Mouse (Mus musculus): ENCODE measurements around the gene Cyp2a22. TPM values are rescaled to one million over a fixed set of nuclear protein-coding genes. Genes with fewer than 3 reads are reported as not detected.
"Not testable (repeated sequence)": the region's sequence is repeated elsewhere in the genome, so short reads cannot be mapped to it uniquely, and the experiment has no call there.

Gene Cyp2a22
- not detected for total RNA-seq (2021)

- no peak for DNase-seq (ENCODE audit: extremely low spot score in 1 of 2, low spot score in 1 of 2)
Measured at GRCm38 (mm10) chr7:26939262-26939661, at the start of gene Cyp2a22. Gene Cyp2a22, minus strand, starts transcription at chr7:26939384.

GRCm38 (mm10) chr7:26983151-26983550 lies 44.0 kb upstream of the Cyp2a22 start:
- not testable (repeated sequence) for DNase-seq (ENCODE audit: extremely low spot score in 1 of 2, low spot score in 1 of 2)

GRCm38 (mm10) chr7:26982551-26982950 lies 43.4 kb upstream of the Cyp2a22 start:
- no peak for DNase-seq (ENCODE audit: extremely low spot score in 1 of 2, low spot score in 1 of 2)

GRCm38 (mm10) chr7:26981937-26982336 lies 42.8 kb upstream of the Cyp2a22 start:
- DNase-seq (ENCODE audit: extremely low spot score in 1 of 2, low spot score in 1 of 2) = not testable (repeated sequence)

- not testable (repeated sequence) for DNase-seq (ENCODE audit: extremely low spot score in 1 of 2, low spot score in 1 of 2)
Measured at GRCm38 (mm10) chr7:26981464-26981863, 42.3 kb upstream of the Cyp2a22 start.

- DNase-seq (ENCODE audit: extremely low spot score in 1 of 2, low spot score in 1 of 2) = not testable (repeated sequence)
Measured at GRCm38 (mm10) chr7:26962371-26962770, 23.2 kb upstream of the Cyp2a22 start.

- DNase-seq (ENCODE audit: extremely low spot score in 1 of 2, low spot score in 1 of 2) = not testable (repeated sequence)
Measured at GRCm38 (mm10) chr7:26953306-26953705, 14.1 kb upstream of the Cyp2a22 start.

- DNase-seq (ENCODE audit: extremely low spot score in 1 of 2, low spot score in 1 of 2) = not testable (repeated sequence)
Measured at GRCm38 (mm10) chr7:26952671-26953070, 13.5 kb upstream of the Cyp2a22 start.

- not testable (repeated sequence) for DNase-seq (ENCODE audit: extremely low spot score in 1 of 2, low spot score in 1 of 2)
Measured at GRCm38 (mm10) chr7:26941320-26941925, 2.2 kb upstream of the Cyp2a22 start.

- not testable (repeated sequence) for DNase-seq (ENCODE audit: extremely low spot score in 1 of 2, low spot score in 1 of 2)
Measured at GRCm38 (mm10) chr7:26917114-26917513, 22.1 kb downstream of the Cyp2a22 start.

Other genes starting within 250 kb of the Cyp2a22 start
- gene Cyp2b19, start 182.2 kb downstream of the Cyp2a22 start, total RNA-seq (2021) = not detected
- gene Cyp2g1, start 130.5 kb downstream of the Cyp2a22 start, total RNA-seq (2021) = not detected
- not detected for gene Cyp2a5, start 104.1 kb downstream of the Cyp2a22 start, total RNA-seq (2021)
- gene Cyp2a12, start 89.7 kb upstream of the Cyp2a22 start, total RNA-seq (2021) = not detected
- gene Cyp2f2, start 180.5 kb upstream of the Cyp2a22 start, total RNA-seq (2021) = under 1 TPM in 1 of 2 experiments, not detected in 1; 0.20 TPM
- gene Cyp2t4, start 214.3 kb upstream of the Cyp2a22 start, total RNA-seq (2021) = not detected
- gene Egln2, start 227.4 kb upstream of the Cyp2a22 start, total RNA-seq (2021) = 10 to 100 TPM; 91.6 to 99.5 TPM
- gene Rab4b, start 239.5 kb upstream of the Cyp2a22 start, total RNA-seq (2021) = 10 to 100 TPM; 89.6 to 92.5 TPM
- gene Gm21983, start 241.7 kb upstream of the Cyp2a22 start, total RNA-seq (2021) = not detected
- 1 to 10 TPM; 2.3 to 2.4 TPM for gene Mia, start 241.8 kb upstream of the Cyp2a22 start, total RNA-seq (2021)

All from layer of hippocampus, postnatal 25 days (tissue).